Mouse (Mus musculus) midbrain, embryonic 11.5 days (tissue): Measurements from ENCODE around the gene Gpr183. TPM values are rescaled to one million over a fixed set of nuclear protein-coding genes. Genes with fewer than 3 reads are reported as not detected.

Experiments
- ATAC-seq: fragments of 200-750 bp; cut with Nextera tagmentation; 2 replicates; pipeline ENCODE4 v1.8.0; 2017; ENCODE audit warnings: moderate TSS enrichment, moderate library complexity; ENCODE audit not compliant: low FRiP score
- DNase-seq: peaks from one replicate; pipeline ENCODE4 v3.0.0; 2015; ENCODE audit warnings: low spot score; ENCODE audit errors: missing footprints
- H3K27ac ChIP-seq: fragments of 300-500 bp; sonication (generic); 2 replicates; pipeline ENCODE4 v1.5.1; 2014; ENCODE audit warnings: low read depth, low read length
- H3K27me3 ChIP-seq: fragments of 300-500 bp; sonication (generic); 2 replicates; pipeline ENCODE4 v1.6.1; 2014; ENCODE audit warnings: mild to moderate bottlenecking, low read length, moderate library complexity, mixed read lengths; ENCODE audit not compliant: control insufficient read depth, insufficient read depth
- H3K36me3 ChIP-seq: fragments of 300-500 bp; sonication (generic); 2 replicates; pipeline ENCODE4 v1.6.1; 2014; ENCODE audit warnings: mild to moderate bottlenecking, low read length, moderate library complexity, mixed read lengths; ENCODE audit not compliant: control insufficient read depth, insufficient read depth
- H3K4me1 ChIP-seq: fragments of 300-500 bp; sonication (generic); 2 replicates; pipeline ENCODE4 v1.6.1; 2014; ENCODE audit warnings: low read length; ENCODE audit not compliant: control insufficient read depth, insufficient read depth
- H3K4me2 ChIP-seq: fragments of 300-500 bp; sonication (generic); 2 replicates; pipeline ENCODE4 v1.6.1; 2014; ENCODE audit warnings: mild to moderate bottlenecking, moderate library complexity
- H3K4me3 ChIP-seq: fragments of 300-500 bp; sonication (generic); 2 replicates; pipeline ENCODE4 v1.5.1; 2014; ENCODE audit warnings: low read depth, low read length
- H3K9ac ChIP-seq: fragments of 300-500 bp; sonication (generic); 2 replicates; pipeline ENCODE4 v1.6.1; 2014; ENCODE audit warnings: low read length
- H3K9me3 ChIP-seq: fragments of 300-500 bp; sonication (generic); 2 replicates; pipeline ENCODE4 v1.6.1; 2016; ENCODE audit warnings: low read length; ENCODE audit not compliant: control insufficient read depth
- WGBS: fragments of 180-500 bp; shearing (Covaris S2); extraction: QIAGEN DNeasy Blood & Tissue Kit; methylation state at CpG from one replicate; pipeline ENCODE4 v1.1.7; 2014; 5-methylcytosine and 5-hydroxymethylcytosine counted together
- polyA plus RNA-seq: library from polyadenylated mRNA; unstranded; fragments of >200 nt; fragmentation: Nextera tagmentation; extraction: Ambion mirVana; gene quantifications from 2 replicates; pipeline ENCODE4 v1.2.1, GENCODE M21; 2014

The Gpr183 gene
- polyA plus RNA-seq, 1 experiment from 2014 or later = 1.6 TPM

GRCm38 (mm10) chr14:121955176-121955795 is 9.7 kb downstream of the Gpr183 start:
- no peak overlapping the region for H3K4me3 ChIP-seq
- no peak overlapping the region for H3K9ac ChIP-seq
- no peak for ATAC-seq
- H3K9me3 ChIP-seq = no peaks in the 10 kb centered on the region
- H3K27me3 ChIP-seq = no peaks in the 10 kb centered on the region
- DNase-seq = no peak
- no peak overlapping the region for H3K27ac ChIP-seq
- H3K4me2 ChIP-seq = no peak overlapping the region
- no peaks in the 10 kb centered on the region for H3K36me3 ChIP-seq
- no peaks in the 10 kb centered on the region for H3K4me1 ChIP-seq
- 92% methylated on average over 5 of the region's 5 CpGs for WGBS

- Histone ChIP-seq H3K9me3 (no peaks in the 10 kb centered on the region), H3K27ac (no peak overlapping the region), H3K27me3 (no peaks in the 10 kb centered on the region), H3K4me3 (no peak overlapping the region), H3K4me1 (no peaks in the 10 kb centered on the region), H3K4me2 (no peak overlapping the region), H3K36me3 (no peaks in the 10 kb centered on the region), H3K9ac (no peak overlapping the region)
- no peak for ATAC-seq
- 96% methylated on average over 12 of the region's 12 CpGs for WGBS
- no peak for DNase-seq
Observed at GRCm38 (mm10) chr14:121954608-121955007, 10.4 kb downstream of the Gpr183 start.

DNA sequence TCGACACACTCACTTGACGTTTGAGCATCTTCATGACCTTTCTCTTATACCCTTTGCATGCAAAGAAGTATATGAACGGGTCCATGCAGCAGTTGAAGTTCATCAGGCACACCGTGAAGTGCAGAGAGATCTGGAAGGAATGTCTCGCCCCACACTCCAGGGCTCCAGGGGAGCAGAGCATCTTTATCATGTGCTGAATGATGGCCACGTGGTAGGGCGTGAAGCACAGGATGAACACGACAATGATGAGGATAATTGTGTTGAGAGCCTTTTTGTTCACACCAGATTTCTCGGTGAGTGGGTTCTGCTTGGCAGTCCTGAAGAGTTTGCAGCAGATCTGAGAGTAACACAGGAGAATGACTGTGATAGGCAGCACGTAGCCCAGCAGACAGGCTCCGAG is 10.9 kb downstream of the Gpr183 start:
- WGBS = 94% methylated on average over 11 of the region's 11 CpGs
- no peaks in the 10 kb centered on the region for H3K27me3 ChIP-seq

DNA sequence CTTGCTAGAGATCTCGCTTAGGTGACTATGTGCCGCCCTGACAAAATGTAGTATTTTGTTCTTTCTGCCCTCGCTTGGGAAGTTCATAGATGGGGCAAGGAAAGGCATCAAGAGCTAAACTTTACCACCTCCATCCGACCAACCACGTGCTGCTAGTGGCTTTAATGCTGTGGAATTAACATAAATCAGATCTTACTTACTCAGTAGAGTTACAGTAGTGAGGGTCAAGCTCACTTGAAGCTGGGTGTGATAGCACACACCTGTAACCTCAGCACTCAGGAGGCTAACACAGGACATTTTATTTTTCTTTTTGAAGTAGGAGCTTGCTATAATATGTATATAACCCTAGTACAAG is 13.0 kb downstream of the Gpr183 start:
- H3K4me3 ChIP-seq = no peak overlapping the region
- H3K9me3 ChIP-seq = no peaks in the 10 kb centered on the region
- no peak overlapping the region for H3K9ac ChIP-seq
- H3K27me3 ChIP-seq = no peaks in the 10 kb centered on the region
- DNase-seq = peak; percentile 21
- no peaks in the 10 kb centered on the region for H3K36me3 ChIP-seq
- no peak for ATAC-seq
- H3K4me1 ChIP-seq = no peaks in the 10 kb centered on the region
- WGBS = 89% methylated on average over 5 of the region's 5 CpGs
- no peak overlapping the region for H3K27ac ChIP-seq
- H3K4me2 ChIP-seq = no peak overlapping the region

More for the DNA sequence above, 10.9 kb downstream of the Gpr183 start:
- no peaks in the 10 kb centered on the region for H3K4me1 ChIP-seq
- DNase-seq (no peak), ATAC-seq (no peak)
- H3K4me2 ChIP-seq = no peak overlapping the region
- H3K36me3 ChIP-seq = no peaks in the 10 kb centered on the region
- no peak overlapping the region for H3K9ac ChIP-seq
- no peaks in the 10 kb centered on the region for H3K9me3 ChIP-seq
- no peak overlapping the region for H3K4me3 ChIP-seq
- no peak overlapping the region for H3K27ac ChIP-seq

DNA sequence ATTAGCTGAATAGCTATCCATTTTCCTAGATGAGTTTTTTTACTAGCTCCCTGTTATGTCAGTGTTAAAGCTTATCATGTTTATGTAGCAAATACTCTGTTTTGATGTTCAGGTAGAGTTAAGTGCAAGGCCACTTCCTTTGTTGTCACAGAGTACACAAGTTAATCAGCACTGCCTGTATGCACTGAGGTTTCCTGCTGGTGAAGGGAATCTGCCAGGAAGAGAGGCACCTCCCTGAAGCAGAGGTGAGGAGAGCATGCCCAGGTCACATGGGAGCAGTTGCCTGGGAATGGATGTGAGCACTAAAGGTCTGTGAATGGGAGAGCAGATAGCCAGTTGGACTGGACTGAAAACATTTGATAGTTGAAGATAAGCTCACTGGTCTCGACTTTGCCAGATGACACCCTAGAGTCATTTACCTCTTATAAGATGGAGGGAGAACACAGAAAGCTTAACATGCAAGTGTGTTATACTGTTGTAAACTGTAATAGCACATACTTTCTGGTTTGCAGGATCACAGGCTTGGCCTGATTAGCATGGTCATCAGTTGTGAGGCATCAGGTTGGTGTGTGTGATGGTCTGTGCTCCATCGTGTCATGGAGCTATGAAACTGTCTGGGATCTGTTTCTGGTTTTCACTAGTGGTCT is 13.5 kb downstream of the Gpr183 start:
- Histone ChIP-seq H3K27ac (no peak overlapping the region), H3K4me1 (no peaks in the 10 kb centered on the region), H3K9ac (no peak overlapping the region), H3K4me2 (no peak overlapping the region), H3K27me3 (no peaks in the 10 kb centered on the region), H3K4me3 (no peak overlapping the region), H3K9me3 (no peaks in the 10 kb centered on the region), H3K36me3 (no peaks in the 10 kb centered on the region)
- DNase-seq (peak; percentile 62), ATAC-seq (no peak)
- 96% methylated on average over 2 of the region's 2 CpGs for WGBS

GRCm38 (mm10) chr14:121949897-121950296 is 15.1 kb downstream of the Gpr183 start:
- ATAC-seq (no peak), DNase-seq (no peak)
- no peak overlapping the region for H3K4me2 ChIP-seq
- 96% methylated on average over 5 of the region's 5 CpGs for WGBS
- H3K9ac ChIP-seq = no peak overlapping the region
- no peaks in the 10 kb centered on the region for H3K9me3 ChIP-seq
- no peaks in the 10 kb centered on the region for H3K27me3 ChIP-seq
- no peak overlapping the region for H3K4me3 ChIP-seq
- H3K36me3 ChIP-seq = no peaks in the 10 kb centered on the region
- H3K4me1 ChIP-seq = no peaks in the 10 kb centered on the region
- H3K27ac ChIP-seq = no peak overlapping the region

DNA sequence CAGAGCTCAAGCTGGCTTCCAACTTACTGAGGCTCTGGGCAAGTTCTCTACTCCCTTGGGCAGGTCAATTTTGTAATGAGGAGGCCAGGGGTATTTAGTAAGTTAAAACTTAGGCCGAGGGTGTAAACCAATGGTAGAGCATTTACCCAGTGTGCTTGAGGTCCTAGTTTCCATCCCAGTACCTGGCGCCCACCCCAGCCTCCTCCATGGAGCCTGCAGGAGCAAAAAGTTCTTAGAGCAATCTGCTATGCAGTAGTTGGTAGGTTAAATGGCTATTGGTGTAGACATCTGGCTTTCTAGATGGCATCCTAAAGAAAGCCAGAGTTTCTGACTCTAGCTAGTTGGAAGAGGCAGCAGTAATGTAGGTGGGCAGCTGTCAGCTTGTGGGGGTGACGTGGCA is 15.6 kb downstream of the Gpr183 start:
- Histone ChIP-seq H3K27me3 (no peaks in the 10 kb centered on the region), H3K4me2 (no peak overlapping the region)

GRCm38 (mm10) chr14:121947966-121948365 is 17.0 kb downstream of the Gpr183 start:
- Histone ChIP-seq H3K4me2 (no peak overlapping the region), H3K36me3 (no peaks in the 10 kb centered on the region), H3K27ac (no peak overlapping the region), H3K9me3 (no peaks in the 10 kb centered on the region), H3K4me1 (no peaks in the 10 kb centered on the region), H3K27me3 (no peaks in the 10 kb centered on the region), H3K9ac (no peak overlapping the region), H3K4me3 (no peak overlapping the region)
- 97% methylated on average over 3 of the region's 3 CpGs for WGBS
- no peak for ATAC-seq
- DNase-seq = no peak

More for the DNA sequence above, 15.6 kb downstream of the Gpr183 start:
- Histone ChIP-seq H3K9ac (no peak overlapping the region), H3K4me3 (no peak overlapping the region), H3K36me3 (no peaks in the 10 kb centered on the region), H3K4me1 (no peaks in the 10 kb centered on the region), H3K9me3 (no peaks in the 10 kb centered on the region), H3K27ac (no peak overlapping the region)
- DNase-seq = no peak
- WGBS = 92% methylated on average over 3 of the region's 3 CpGs
- ATAC-seq = no peak

DNA sequence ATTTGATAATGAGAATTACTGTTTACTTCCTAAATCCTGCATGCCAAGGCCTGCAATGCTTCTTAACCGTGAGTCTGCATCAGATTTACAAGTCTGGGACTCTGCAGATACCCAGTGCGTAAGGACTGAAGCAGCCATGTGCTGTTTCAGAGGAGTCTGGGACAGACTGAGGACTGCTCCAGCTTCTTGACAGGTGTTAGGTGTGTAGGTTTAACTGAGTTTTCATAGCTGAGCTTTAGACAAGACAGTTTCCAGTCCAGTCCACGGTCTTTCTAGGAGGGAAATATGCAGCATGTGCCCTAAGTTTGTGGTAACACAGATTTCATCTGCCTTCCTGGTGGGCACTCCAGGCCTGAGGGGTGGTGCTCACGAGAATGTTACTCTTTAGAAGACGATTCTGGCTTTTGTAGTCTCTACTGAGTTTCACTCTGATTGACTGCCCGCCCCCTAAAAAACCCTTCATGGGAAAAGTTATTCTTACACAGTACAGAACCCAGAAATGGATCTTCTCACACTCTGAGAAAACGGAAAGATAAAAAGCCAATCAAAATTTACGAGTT is 17.7 kb downstream of the Gpr183 start:
- no peaks in the 10 kb centered on the region for H3K27me3 ChIP-seq
- H3K27ac ChIP-seq = no peak overlapping the region
- no peak overlapping the region for H3K9ac ChIP-seq
- no peak overlapping the region for H3K4me2 ChIP-seq
- H3K4me3 ChIP-seq = no peak overlapping the region
- no peaks in the 10 kb centered on the region for H3K36me3 ChIP-seq
- H3K4me1 ChIP-seq = no peaks in the 10 kb centered on the region
- H3K9me3 ChIP-seq = no peaks in the 10 kb centered on the region
- 82% methylated on average over 8 of the region's 8 CpGs for WGBS
- ATAC-seq = no peak
- no peak for DNase-seq
